Mouse (Mus musculus) cerebral cortex, adult 2 months (tissue): ENCODE data around the gene Gm20388.

ENCODE experiments used
- WGBS: fragments of 180-500 bp; shearing (Covaris S2); methylation state at CpG from one replicate; pipeline ENCODE4 v1.1.7; 2018; 5-methylcytosine and 5-hydroxymethylcytosine counted together

Gm20388 gene

DNA sequence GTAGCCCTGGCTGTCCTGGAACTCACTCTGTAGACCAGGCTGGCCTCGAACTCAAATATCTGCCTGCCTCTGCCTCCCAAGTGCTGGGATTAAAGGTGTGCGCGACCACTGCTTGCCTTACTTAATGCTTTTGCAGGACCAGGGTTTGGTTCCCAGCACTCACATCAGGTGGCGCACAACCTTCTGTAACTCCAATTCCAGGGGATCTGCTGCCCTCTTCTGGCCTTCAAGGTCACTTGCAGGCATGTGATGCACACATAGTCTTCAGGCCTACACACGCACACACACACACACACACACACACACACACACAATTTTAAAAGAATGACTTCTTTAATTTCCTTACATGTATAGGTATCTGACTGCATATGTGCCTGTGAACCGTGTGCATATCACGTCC is 3890.2 kb downstream of the Gm20388 start:
- 95% methylated on average over 7 of the region's 7 CpGs for WGBS

DNA sequence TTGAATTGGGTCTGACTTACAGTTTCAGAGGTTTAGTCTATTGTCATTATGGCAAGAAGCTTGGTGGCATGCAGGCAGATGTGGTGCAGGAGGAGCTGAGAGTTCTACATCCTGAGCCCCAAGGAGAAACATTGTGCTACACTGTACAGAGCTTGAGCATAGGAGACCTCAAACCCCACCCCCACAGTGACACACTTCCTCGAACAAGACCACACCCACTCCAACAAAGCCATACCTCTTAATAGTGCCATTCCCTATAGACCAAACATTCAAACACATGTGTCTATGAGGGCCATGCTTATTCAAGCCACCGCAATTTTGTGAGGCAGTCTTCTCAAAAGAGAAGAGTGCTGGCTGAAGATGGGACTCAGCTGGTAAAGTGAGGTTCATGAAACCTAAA is 3890.9 kb downstream of the Gm20388 start:
- 75% methylated on average over 2 of the region's 2 CpGs for WGBS

DNA sequence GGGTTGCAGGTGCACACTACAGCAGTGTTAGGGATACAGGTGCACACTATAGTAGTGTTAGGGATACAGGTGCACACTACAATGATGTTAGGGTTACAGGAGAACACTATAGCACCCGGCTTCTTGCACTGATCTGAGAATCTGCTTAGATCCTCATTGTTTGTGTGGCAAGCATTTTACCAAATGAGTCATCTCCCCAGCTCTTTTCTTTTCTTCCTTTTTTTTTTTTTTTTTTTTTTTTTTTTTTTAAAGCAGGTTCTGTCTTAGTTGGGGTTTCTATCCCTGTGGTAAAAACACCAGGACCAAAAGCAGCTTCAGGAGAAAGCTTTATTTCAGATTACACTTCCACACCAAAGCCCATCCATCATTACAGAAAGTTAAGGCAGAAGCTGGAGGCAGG is 3893.0 kb downstream of the Gm20388 start:
- WGBS: 45% methylated on average over 1 of the region's 1 CpGs

GRCm38 (mm10) chr8:123804586-123804985 is 3893.9 kb downstream of the Gm20388 start:
- 86% methylated on average over 7 of the region's 7 CpGs for WGBS

DNA sequence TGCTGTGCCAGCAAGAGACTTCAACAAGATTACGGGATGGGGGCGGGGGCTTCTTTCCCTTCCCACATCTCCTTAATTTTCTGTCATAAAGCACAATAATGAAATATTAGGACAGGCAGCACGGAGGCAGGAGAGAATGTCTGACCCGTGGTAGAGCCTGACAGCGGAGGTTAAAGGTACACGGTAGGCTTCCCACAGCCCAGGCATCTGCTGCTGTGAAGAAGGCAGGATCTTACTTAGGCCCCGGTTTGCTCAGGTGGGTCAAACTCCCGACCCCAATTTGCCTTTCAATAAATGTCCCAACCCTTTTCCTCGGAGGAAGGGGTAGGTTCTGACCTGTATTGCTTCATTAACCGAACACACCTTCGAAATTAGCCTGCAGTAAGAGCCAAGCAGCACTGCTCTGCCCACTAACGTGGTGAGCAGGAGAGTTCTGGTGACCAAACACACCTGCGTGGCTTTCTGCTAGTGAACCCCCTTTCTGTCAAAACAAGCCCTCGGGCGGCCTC is 3894.6 kb downstream of the Gm20388 start:
- WGBS: 26% methylated on average over 15 of the region's 15 CpGs

DNA sequence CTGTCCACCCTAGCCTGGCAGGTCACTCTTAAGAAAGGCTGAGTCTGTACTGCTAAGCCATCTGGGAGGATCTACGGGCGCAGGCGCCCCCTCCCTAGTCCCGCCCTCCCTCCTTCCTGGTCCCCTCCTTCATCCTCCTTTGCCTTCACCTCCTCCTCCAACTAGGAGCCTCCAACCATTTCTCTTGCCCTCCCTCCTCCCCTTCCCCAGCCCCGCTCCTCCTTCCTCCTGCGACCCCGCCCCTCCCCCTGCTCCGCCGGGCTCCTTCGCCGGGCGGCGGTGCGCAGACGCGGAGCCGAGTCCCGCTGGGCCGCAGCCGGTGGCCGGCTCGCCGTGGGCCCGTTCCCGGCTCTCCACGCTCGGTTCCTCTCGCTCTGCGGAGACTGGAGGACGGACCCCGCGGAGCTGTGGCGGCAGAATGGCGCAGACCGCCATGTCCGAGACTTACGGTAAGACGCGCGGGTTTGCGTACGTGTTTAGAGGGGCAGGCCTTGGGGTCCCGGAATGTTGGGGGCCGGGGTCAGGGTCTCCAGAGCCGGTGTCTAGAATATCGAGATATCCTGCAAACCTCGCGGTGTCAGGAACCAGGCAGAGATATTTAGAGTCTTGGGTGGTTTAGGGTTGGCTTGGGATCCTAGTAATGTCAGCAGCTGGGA is 3895.2 kb downstream of the Gm20388 start, which contains the start of gene Rab4a:
Gene Rab4a, plus strand, starts transcription at position 268 of the 656 bp plus-strand sequence.
- WGBS: 1% methylated on average over 47 of the region's 48 CpGs

GRCm38 (mm10) chr8:123806374-123806935 is 3895.8 kb downstream of the Gm20388 start:
- 2% methylated on average over 12 of the region's 12 CpGs for WGBS

- WGBS: 3% methylated on average over 14 of the region's 14 CpGs
Observed at GRCm38 (mm10) chr8:123807024-123807431, 3896.4 kb downstream of the Gm20388 start.

GRCm38 (mm10) chr8:123807852-123808573 is 3897.4 kb downstream of the Gm20388 start:
- 60% methylated on average over 6 of the region's 6 CpGs for WGBS

- WGBS: 76% methylated on average over 7 of the region's 7 CpGs
Observed at GRCm38 (mm10) chr8:123808671-123809070, 3898.0 kb downstream of the Gm20388 start.

- whole genome bisulfite sequencing: 84% methylated on average over 4 of the region's 4 CpGs
Observed at GRCm38 (mm10) chr8:123809342-123809741, 3898.7 kb downstream of the Gm20388 start.

GRCm38 (mm10) chr8:123812227-123812626 is 3901.6 kb downstream of the Gm20388 start:
- WGBS: 75% methylated on average over 5 of the region's 5 CpGs

- WGBS: 49% methylated on average over 16 of the region's 16 CpGs
Observed at GRCm38 (mm10) chr8:123813173-123813891, 3902.7 kb downstream of the Gm20388 start.

- 81% methylated on average over 4 of the region's 4 CpGs for WGBS
Observed at GRCm38 (mm10) chr8:123813892-123814266, 3903.2 kb downstream of the Gm20388 start.

DNA sequence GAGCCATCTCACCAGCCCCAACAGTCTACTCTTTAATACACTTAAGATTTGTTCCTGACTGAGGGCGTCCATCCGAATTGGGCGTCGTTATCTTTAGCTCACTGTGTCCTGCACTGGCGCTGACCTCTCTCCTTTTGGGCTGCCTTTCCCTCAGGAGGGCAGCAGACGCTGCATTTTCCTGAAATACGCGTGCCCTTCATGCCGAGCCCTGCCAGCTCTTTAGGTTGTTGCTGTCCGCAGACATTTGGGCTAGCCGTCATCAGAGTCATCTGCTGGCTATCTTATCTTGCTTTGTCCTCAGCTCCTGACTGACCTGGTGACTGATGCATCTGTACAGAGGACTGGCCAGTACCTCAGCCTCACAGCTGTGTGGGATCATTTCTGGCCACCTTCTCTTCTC is 3904.7 kb downstream of the Gm20388 start:
- WGBS: 87% methylated on average over 11 of the region's 11 CpGs

GRCm38 (mm10) chr8:123816939-123817338 is 3906.3 kb downstream of the Gm20388 start:
- 50% methylated on average over 8 of the region's 8 CpGs for WGBS

DNA sequence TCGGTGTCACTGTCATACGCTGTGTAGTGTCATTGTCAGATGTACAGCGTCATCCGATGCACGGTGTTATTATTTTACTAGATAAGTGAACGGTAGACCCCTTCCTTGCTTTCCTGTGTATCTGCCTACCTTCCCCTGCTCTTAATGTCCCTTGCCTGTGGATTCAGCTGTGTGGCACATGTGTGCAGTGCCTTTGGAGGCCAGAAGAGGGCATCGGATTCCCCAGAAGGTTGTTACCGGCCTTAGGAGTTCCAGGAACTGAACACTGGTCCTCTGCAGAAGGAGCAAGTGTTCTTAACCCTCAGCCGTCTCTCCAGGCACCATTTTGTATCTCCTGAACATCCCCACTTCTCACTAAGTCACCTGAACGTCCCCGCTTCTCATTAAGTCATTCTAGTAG is 3907.1 kb downstream of the Gm20388 start:
- 85% methylated on average over 11 of the region's 11 CpGs for WGBS

GRCm38 (mm10) chr8:123819683-123820610 is 3909.3 kb downstream of the Gm20388 start:
- WGBS: 72% methylated on average over 19 of the region's 19 CpGs

GRCm38 (mm10) chr8:123820780-123821179 is 3910.1 kb downstream of the Gm20388 start:
- 57% methylated on average over 6 of the region's 6 CpGs for WGBS

GRCm38 (mm10) chr8:123823111-123823510 is 3912.5 kb downstream of the Gm20388 start:
- WGBS: 94% methylated on average over 10 of the region's 10 CpGs
